Mouse (Mus musculus): ENCODE measurements around the gene Enoph1.
A peak's percentile ranks its signal among the peaks of the same experiment; 100 is the strongest.

Enoph1 gene

DNA sequence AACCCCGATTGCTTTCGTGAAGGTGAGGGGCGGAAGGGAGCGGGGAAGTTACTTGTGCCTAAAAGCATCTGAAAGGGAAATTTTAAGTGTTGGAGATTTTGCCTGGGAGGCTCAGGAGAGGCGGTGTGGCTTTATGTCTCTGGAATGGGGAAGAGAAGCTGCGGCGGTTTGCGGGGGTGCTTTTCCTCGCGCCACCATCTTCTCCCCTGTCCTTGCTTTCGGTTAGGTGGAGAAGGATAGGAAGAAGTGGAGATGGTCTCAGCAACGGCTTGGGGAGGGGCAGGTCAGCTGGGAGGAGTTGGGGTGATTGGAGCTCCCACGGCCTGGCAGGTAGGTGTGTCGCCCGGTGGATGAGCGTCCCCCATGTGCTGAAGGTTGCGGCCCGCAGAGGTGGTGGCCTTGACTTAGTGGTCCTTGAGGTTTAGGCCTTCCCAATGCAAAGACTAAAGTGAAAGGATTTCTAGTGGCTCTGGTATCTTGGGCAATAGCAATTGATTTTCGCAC is 548 bp downstream of the Enoph1 start:
- DNase-seq (ENCODE audit: extremely low spot score, low spot score), result no peak

DNA sequence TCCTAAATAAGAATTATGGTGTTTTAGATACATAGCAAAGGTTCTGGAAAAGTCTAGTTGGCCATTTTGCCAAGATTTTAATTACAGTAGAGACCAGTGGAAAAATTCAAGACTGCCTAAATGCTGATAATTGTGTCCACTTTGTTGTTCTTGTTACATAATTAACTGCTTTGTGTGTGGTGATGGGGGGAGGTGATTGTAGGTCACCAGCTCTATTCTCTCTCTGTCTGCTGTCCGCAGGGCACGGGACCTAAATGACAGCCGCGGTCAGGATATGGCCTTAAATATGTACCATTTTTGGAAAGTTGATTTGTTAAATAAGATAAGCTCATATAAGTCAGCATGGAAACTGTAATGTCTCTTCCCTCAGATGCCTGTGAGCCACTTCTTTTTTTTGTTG is 1.5 kb downstream of the Enoph1 start:
- no peak for DNase-seq (ENCODE audit: extremely low spot score, low spot score)

DNA sequence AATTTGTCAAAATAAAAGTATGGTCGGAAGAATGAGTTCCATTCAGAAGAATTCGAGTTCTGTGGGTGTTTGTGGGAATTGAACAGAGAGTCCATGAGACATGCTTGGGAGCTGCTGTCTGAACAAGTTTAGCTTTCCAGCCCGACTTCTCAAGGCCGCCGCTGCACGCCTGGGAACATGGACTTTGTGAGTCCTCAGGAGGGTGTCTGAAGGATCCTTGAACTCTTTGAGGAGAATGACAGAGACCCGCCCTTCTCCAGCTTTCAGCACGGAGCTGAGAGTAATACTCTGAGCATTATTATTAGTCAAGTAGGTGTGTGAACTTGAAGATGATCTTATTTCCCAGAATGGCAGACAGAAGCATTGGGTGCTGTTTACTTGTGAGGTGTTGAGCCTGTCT is 2.7 kb downstream of the Enoph1 start:
- DNase-seq (ENCODE audit: extremely low spot score, low spot score), result no peak

DNA sequence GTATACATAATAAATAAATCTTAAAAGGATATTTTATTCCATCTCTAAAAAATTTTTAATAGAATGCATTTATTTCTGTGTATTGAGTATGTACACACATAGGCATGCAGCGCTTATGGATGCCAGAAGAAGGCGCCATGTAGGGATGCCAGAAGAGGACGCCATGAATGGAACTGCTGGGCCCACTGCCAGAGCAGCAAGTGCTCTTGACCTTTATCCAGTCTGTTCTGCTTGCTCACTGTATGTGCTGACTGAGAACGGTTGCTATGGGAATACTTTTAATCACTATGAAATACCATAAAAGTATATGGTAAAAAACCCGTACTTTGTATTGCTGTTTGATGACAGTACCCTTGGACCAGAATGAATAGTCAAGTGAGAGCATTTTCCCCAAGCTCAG is 3.6 kb downstream of the Enoph1 start:
- DNase-seq (ENCODE audit: extremely low spot score, low spot score), result no peak

DNA sequence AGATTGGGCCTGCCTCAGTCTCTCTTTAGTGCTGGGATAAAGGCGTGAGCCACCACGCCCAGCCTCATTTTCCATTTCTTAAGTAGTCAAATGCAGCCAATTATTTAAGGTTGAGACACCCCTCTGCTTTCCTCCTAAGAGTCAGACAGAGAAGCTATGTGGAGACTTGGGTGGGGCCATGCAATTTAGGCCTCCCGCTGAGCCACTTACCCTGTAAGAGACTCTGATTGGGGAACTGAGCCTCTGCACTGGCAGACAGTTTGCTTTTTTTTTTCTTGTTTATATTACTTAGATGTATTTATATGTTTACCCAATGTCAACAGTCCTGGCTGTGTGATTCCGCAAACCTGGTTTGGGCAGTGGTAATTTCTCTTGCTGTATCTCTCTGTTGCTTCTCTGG is 4.2 kb downstream of the Enoph1 start:
- DNase-seq (ENCODE audit: extremely low spot score, low spot score), result no peak

DNA sequence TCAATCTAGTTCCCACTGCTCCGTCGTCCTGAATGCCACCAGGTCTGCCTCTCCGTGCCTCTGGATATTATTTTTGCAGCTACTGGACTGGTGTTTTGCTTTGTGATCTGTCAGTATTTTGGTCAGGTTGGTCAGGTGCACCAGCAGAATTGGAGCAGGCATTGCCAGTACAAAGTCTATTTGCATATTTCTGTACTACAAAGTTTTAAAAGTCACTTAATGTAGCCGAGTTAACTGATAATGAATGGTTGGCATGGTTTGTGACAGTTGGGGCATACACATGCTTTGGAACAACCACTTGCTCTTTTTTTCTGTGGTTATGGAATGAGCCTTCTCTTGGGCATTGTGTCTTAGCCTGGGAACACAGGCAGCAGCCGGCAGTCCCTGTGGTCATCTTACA is 4.8 kb downstream of the Enoph1 start:
- no peak for DNase-seq (ENCODE audit: extremely low spot score, low spot score)

DNA sequence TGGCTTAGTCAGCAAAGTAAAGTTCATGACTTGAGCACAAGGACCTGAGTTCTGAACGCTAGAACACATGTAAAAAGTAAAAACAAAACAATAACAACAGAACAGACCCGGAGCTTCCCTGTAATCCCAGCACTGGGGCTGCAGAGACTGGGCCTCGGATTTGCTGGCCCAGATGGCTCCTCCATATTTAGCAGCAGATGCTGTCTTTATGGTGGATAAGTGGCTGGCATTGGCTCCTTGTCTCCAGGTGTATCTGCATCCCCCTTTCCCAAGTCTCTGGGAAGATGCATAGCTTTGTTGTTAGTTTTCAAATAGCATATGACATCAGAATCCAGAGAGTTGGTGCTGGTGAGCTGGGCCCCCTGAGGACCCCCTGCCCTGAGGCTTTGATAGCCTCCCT is 6.3 kb downstream of the Enoph1 start:
- no peak for DNase-seq (ENCODE audit: extremely low spot score, low spot score)

DNA sequence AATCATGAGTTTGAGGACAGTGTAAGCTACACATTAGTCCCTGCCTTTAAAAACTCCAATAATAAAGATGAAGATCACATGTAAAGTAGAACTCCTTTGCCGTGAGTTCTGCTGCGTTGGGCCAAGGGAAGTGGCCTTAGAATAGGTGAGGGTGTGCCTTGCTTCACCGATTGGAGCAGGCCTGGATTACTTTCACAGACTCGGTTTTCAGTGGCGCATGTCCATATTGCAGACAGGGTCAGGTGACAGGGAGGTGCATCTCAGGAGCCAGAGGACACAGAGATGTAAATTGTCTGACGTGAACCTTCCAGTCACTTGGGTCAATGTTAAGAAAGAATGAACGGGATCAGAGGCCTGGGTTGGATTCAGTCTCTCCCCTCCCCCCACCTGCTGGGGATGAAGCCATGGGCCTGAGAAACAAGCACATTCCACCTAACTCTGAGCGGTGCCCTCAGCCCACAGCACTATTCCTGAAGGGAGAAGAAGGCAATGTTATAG is 7.4 kb downstream of the Enoph1 start:
- DNase-seq (ENCODE audit: extremely low spot score, low spot score), result no peak

DNA sequence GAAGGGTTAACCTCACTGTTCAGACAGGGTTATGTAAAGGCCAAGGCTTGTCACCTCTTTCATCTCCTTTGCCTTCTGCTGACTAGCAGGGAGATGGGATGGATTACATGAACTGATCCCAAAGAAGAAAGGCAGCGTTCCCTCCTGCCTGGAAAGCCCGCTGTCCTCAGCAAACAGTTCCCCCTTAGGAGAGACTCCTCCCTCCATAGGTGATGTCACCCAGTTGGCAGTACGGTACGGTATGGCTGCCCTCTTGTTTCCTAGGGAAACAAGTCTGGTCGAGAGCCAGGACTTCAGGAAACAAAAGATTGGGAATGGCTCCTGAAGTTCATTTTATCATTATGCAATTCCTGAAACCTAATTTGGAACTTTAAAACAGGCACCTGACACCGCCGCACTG is 8.1 kb downstream of the Enoph1 start:
- no peak for DNase-seq (ENCODE audit: extremely low spot score, low spot score)

DNA sequence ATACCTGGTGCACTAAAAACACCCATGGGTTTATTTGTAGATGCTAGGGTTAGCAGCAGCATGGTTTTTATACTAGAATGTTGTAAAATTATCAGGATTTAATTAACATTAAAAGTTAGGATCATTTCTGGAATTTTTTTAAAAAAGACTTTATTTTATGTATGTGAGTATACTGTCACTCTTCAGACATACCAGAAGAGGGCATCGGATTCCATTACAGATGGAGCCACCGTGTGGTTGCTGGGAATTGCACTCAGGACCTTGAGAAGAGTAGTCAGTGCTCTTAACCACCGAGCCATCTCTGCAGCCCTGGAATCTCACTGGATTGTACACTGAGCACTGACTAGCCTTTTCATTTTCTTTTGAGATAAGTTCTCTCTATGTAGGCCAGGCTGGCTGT is 10.1 kb downstream of the Enoph1 start:
- no peak for DNase-seq (ENCODE audit: extremely low spot score, low spot score)

DNA sequence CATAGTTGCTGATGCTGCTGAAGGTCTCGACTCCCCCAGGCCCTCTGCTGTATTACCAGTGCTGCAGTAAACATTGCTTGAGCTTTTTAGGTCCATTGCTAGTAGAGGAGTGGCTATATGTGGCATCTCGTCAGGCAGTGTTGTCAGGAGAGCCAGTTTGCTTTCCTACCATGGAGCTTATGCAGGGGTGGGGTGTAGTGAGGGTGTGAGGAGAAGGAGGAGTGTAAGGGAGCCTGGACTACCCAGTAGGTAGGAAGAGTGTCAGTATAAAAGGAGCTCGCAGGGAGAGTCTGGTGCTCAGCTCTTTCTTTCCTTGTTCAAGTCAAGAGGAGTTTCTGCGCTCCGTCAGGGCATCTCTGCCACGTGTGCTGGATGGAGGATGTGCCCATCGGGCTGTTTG is 12.9 kb downstream of the Enoph1 start:
- no peak for DNase-seq (ENCODE audit: extremely low spot score, low spot score)

DNA sequence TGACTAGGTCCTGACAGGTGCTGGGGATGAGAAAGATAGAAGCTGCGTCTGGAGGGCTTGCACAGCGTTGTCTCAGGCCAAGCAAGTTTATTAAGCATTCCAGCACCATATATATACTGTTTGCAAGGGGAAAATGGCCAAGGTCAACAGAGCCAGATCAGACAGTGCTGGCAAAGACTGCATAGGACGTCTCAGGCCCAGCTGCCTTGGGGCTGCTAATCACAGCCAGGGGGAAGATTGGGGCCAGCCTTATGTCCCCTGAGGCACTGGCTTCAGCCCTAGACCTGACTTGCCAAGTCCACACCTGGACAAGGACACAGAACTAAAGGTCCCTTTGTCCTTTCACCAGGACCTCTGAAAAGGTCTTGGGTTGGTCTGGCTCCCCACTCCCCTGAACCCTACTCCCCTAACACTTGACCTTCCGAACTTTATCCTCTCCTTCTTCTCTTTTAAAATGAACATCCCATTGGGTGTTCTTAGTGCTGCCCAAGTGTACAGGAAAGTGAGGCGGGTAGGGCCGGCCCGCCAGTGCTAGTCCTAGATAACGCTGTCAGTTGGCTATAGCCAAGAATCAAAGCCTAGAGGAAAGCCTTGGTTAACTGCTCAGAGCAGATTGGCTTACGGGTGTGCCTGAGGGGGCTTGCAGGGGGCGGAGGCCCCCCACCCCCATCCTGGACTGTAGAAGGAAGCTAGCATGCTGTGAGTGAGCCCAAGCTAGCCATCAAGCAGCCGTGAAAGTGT is 15.2 kb downstream of the Enoph1 start:
- no peak for DNase-seq (ENCODE audit: extremely low spot score, low spot score)

DNA sequence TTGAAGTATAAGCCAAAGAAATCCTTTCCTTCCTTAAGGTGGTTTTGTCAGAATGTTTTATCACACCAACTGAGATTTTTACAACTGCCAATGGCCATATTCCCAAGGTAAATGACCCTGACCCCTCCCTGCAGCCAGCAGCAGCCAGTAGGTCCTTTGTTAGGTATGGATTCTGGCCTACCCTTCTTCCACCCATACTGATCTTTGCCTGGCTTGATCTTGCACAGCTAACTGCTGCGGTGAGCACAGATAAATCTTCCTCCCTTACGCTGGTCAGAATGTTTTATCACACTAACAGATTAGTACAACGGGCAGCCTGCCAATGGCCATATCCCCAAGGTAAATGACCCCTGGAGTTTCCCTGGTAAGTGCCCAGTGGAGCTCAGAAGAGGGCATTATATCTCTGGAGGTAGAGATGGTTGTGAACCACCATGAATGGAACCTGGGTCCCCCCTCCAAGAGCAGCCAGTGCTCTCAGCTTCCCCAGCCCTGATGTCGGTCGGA is 16.1 kb downstream of the Enoph1 start:
- no peak for DNase-seq (ENCODE audit: extremely low spot score, low spot score)

DNA sequence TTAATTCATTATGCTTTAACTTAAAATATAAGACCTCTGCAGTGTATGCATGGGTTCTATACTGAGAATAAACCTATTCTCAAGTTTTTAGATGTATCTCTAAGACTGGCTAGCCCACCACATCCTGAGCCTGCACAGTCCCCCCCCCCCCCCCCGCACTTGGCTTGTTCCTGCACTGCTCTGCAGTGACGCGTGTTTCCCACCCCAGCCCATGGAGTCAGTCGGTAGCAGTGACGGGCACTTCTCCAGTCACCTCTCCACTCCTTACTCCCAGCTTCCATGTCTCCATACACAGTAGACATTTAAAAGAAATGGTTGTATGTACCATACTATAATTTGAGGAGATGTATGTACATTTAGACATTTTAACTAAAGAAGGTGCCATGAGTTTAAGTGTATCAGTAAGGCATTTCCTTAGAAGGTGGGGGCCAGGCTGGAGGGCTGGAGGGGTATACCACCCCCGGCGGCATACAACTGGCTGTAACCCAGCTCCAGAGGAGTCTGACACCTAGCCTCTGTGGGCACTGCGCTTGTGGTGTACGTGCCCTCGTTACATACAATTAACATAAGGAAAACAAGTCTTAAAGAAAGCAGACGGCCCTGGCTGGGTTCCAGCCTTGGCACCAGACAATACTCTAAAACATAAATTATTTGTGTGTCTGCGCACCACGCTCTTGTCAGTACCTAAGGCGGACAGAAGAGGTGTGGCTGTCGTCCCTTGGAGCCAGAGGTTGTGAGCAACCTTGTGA is 17.9 kb downstream of the Enoph1 start:
- DNase-seq (ENCODE audit: extremely low spot score, low spot score), result no peak

DNA sequence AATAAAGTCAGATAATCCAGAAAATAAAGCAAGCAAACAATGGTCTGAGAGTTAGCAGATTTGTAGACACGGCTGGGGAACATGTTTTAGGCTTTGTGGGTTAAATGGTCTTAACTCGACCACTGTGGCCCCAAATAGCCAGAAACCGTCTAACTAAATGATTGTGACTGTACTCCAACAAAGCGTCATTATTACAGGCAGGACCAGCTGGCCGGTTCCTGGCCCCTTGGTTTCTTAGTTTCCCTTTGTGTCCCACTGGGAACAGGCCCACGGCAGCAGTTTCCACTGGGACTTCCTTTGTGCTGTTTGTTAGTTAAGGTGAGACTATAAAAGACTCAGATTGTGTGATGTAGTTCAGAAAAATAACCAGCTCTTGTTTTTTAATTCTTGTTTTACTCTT is 18.9 kb downstream of the Enoph1 start:
- no peak for DNase-seq (ENCODE audit: extremely low spot score, low spot score)

DNA sequence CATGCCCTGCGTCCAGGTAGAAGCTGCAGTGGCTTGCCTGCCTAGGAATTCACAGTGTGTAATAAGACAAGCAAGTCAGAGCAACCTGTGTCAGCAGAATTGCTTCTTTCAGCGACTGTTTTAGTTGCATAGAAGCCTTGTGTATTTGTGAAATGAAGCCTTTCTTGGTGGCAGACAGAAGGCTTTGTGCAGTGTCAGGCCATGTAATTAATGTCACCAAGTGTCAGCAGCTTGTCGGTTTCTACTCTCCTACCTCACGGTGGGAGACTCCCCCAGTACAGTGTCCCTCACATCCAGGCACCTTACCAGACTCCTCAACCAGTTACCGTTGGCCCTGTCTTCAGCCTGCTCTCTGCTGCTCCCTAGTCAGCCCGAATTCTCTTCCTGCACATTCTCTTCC is 19.5 kb downstream of the Enoph1 start:
- DNase-seq (ENCODE audit: extremely low spot score, low spot score), result no peak

DNA sequence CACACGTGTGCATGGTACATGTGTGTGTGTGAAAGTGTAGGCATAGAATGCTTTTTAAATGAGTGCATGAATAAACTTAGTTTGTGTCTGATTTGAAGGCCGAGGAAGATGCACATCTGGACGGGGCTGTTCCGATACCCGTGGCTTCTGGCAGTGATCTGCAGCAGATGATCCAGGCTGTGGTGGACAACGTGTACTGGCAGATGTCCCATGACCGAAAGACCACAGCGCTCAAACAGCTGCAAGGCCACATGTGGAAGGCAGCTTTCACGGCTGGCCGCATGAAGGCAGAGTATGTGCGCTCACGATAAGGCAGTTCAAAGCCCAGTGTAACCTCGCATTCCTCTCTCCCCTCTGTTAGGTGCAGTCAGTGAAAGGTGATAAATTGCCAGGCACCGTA is 21.1 kb downstream of the Enoph1 start:
- no peak for DNase-seq (ENCODE audit: extremely low spot score, low spot score)

DNA sequence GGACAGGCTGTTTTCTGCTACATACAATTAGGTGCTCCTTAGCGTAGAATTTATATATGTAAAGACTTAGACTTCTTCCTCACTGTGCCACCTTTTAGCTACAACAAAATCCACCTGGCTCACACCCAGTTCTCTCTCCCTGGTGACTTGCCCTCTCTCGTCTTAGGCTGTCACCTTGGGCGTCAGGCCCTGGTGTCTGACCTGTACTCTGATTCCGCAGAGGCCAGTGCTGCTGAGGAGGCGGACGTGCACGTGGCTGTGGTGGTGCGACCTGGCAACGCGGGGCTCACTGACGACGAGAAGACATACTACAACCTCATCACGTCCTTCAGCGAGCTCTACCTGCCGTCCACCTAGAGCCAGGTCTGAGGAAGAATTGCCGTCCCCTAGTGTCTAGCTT is 27.8 kb downstream of the Enoph1 start:
- DNase-seq (ENCODE audit: extremely low spot score, low spot score), result no peak

DNA sequence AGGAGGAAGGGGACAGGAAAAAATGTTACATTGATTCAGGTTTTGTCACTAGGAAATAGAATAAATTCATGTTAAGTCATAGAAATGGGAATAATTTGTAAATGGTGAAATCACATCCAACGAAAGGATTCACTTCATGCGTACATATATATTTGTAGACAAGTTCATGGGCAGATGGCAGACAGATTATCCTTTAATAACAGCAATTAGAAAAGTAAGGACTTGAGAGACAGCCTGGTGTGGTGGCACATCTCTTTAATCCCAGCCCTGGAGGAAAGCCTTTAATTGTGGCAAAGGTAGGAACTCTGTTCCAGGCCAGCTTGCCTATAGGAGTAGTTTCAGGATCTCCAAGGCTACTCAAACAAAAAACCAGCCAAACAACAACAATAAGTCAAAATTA is 29.7 kb downstream of the Enoph1 start:
- no peak for DNase-seq (ENCODE audit: extremely low spot score, low spot score)

DNA sequence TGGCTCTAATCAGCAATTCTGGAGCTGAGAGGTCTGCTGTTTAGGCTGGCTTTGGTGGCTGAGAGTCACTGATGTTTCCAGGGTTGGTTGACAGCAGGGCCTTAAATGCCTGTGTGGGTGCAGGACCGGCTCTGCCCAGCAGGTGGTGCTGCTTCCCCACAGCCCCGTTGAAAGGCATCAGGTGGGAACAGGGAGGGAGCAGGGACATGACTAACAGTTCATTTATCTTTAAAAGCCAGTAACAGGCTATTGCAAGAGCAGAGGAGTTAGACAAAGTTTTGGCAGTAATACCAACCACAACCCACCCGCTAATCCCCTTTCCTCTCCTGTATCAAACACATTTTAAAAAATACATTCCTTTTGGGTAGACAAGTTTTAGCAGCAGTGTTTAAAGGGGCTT is 30.5 kb downstream of the Enoph1 start:
- DNase-seq (ENCODE audit: extremely low spot score, low spot score), result peak; percentile 87

DNA sequence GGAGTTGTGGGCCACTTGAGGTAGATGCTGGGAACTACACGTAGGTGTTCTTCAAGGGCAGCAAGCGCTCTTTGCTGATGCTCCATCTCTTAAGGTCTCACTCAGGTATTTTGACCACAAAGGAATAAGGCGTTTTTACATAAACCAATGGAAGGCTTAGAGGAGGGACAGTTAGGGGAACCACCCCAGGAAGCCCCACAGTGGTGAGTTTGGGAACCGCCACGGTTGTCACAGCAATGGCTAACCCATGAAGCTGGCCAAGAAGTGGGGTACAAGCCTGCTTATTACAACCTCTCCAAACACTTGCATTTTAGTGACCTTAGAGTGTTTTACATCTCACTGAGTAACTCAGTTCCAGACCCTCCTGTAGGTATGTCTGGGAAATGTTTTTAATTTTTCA is 31.8 kb downstream of the Enoph1 start:
- no peak for DNase-seq (ENCODE audit: extremely low spot score, low spot score)

DNA sequence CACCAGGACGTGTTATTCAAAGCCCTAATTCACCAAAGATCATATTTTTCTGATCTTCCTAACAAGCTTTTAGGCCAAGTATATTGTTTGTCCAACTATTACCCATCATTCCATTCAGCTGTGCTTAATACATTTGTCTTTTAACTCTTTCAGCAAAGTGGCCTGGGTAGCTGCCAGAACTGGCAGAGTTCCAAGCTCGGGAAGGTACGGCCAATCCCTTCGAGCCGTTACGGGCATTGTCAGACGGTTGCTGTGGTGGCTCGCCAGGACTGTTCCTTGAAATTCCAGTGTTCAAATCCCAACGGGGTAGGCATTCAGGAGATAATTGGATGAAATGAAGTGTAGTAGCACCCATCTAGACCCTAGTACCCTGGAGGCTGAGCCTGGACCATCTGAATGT is 32.8 kb downstream of the Enoph1 start:
- DNase-seq (ENCODE audit: extremely low spot score, low spot score), result no peak

DNA sequence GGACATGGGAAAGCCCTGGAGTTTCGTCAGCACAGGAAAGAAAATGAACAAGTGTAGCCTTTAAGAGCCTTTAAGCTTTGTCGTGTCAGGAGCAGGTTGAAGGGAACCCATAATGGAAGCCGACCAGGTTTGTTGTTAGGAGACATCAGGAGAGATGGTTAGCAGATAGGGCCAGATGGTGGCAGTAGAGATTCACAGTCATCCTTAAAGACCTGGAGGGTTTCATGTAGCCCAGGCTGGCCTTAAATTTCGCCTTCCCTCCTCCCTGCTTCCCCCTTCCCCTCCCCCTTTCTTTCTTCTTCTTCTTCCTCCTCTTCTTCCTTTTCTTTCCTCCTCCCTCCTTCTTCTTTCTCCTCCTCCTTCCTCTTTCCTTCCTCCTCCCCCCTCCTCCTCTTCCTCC is 34.8 kb downstream of the Enoph1 start:
- DNase-seq (ENCODE audit: extremely low spot score, low spot score), result no peak

Data from neural tube, embryonic 10.5 days (tissue).